8 mouse cellular contexts compared by ENCODE assay signal in the genomic region with DNA sequence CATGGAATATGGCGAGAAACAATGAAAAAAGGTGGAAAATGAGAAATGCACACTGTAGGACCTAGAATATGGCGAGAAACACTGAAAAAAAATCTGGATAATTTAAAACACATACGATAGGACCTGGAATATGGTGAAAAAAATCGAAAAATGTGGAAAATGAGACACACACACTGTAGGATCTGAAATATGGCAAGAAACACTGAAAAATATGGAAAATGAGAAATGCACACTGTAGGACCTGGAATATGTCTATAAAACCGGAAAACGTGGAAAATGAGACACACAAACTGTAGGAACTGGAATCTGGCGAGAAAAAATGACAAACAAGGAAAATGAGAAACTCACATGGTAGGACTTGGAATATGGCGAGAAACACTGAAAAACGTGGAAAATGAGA.
DNase-seq lines count a peak whose midpoint lies in the region; ATAC-seq and TF ChIP-seq lines count a peak whose summit lies in the region.

No protein-coding gene starts in this region.

- no peak overlapping the region for H3K27ac ChIP-seq in lung, postnatal 0 days (ENCODE audit: low read length)
- no peak overlapping the region for H3K27ac ChIP-seq in intestine, postnatal 0 days (ENCODE audit: low read depth, low read length)
- H3K27ac ChIP-seq in stomach, embryonic 14.5 days (ENCODE audit: low read length), result no peak overlapping the region

- peaks cover 20% of the 10 kb centered on the region for H3K9me3 ChIP-seq in lung, postnatal 0 days (ENCODE audit: low read length)
- H3K9me3 ChIP-seq in intestine, postnatal 0 days (ENCODE audit: control insufficient read depth), result peaks cover 24% of the 10 kb centered on the region
- peaks cover 23% of the 10 kb centered on the region for H3K9me3 ChIP-seq in stomach, embryonic 14.5 days (ENCODE audit: control insufficient read depth, low read depth, low read length)

- TF ChIP-seq EP300 in lung, postnatal 0 days (IDR thresholded peaks at IDR 0.05), result no peak

- TF ChIP-seq CTCF in lung, postnatal 0 days (IDR thresholded peaks at IDR 0.05), result no peak
- TF ChIP-seq CTCF in intestine, postnatal 0 days (IDR thresholded peaks at IDR 0.05; ENCODE audit: low read depth), result no peak

- no peaks in the 10 kb centered on the region for H3K27me3 ChIP-seq in lung, postnatal 0 days (replicated peaks; ENCODE audit: insufficient read depth, low read length)
- H3K27me3 ChIP-seq in intestine, postnatal 0 days (replicated peaks; ENCODE audit: control insufficient read depth, insufficient read depth, low read length), result no peaks in the 10 kb centered on the region
- no peaks in the 10 kb centered on the region for H3K27me3 ChIP-seq in stomach, embryonic 14.5 days (ENCODE audit: control insufficient read depth, insufficient read depth, low read length)

- H3K4me1 ChIP-seq in lung, postnatal 0 days (ENCODE audit: insufficient read depth, low read depth, low read length), result no peaks in the 10 kb centered on the region
- no peaks in the 10 kb centered on the region for H3K4me1 ChIP-seq in intestine, postnatal 0 days (replicated peaks; ENCODE audit: control insufficient read depth, insufficient read depth, low read length)
- no peaks in the 10 kb centered on the region for H3K4me1 ChIP-seq in stomach, embryonic 14.5 days (ENCODE audit: control insufficient read depth, insufficient read depth, low read length)

- peak; percentile 52; the same call in 1 of the 2 replicates for ATAC-seq in lung, postnatal 0 days
- peak; percentile 51 for ATAC-seq in intestine, postnatal 0 days
- ATAC-seq in stomach, embryonic 14.5 days (ENCODE audit: insufficient number of reproducible peaks, insufficient read depth, low FRiP score, low read depth), result peak; percentile 77; the same call in 1 of the 2 replicates

- 73% methylated on average over 9 of the region's 9 CpGs for WGBS in lung, postnatal 0 days
- 77% methylated on average over 9 of the region's 9 CpGs for WGBS in intestine, postnatal 0 days
- 80% methylated on average over 9 of the region's 9 CpGs for WGBS in stomach, embryonic 14.5 days

- no peak overlapping the region for H3K4me2 ChIP-seq in lung, postnatal 0 days (replicated peaks; ENCODE audit: low read depth, low read length)
- H3K4me2 ChIP-seq in intestine, postnatal 0 days (replicated peaks; ENCODE audit: low read depth), result no peak overlapping the region
- H3K4me2 ChIP-seq in stomach, embryonic 14.5 days (replicated peaks; ENCODE audit: low read depth, low read length), result no peak overlapping the region

- H3K36me3 ChIP-seq in lung, postnatal 0 days (ENCODE audit: insufficient read depth, low read length), result no peaks in the 10 kb centered on the region
- H3K36me3 ChIP-seq in intestine, postnatal 0 days (ENCODE audit: control insufficient read depth, insufficient read depth), result no peaks in the 10 kb centered on the region
- H3K36me3 ChIP-seq in stomach, embryonic 14.5 days (ENCODE audit: control insufficient read depth, insufficient read depth, low read length), result no peaks in the 10 kb centered on the region

- H3K9ac ChIP-seq in lung, postnatal 0 days (replicated peaks; ENCODE audit: low read depth), result no peak overlapping the region
- no peak overlapping the region for H3K9ac ChIP-seq in intestine, postnatal 0 days (ENCODE audit: low read depth, low read length)
- no peak overlapping the region for H3K9ac ChIP-seq in stomach, embryonic 14.5 days (replicated peaks; ENCODE audit: low read depth, low read length)

- peak; percentile 2 for DNase-seq in embryo, embryonic 10 days (ENCODE audit: low spot score)
- DNase-seq in embryo, embryonic 11 days, result no peak
- no peak for DNase-seq in lung, postnatal 0 days (ENCODE audit: low spot score)
- no peak for DNase-seq in lung, postnatal 10 days
- no peak for DNase-seq in kidney, postnatal 4 days
- DNase-seq in gastrocnemius, postnatal 4 days (ENCODE audit: low spot score in 2 of 2), result no peak

- no peak overlapping the region for H3K4me3 ChIP-seq in lung, postnatal 0 days (ENCODE audit: low read depth, low read length)
- no peak overlapping the region for H3K4me3 ChIP-seq in intestine, postnatal 0 days (ENCODE audit: low read depth, low read length)
- no peak overlapping the region for H3K4me3 ChIP-seq in stomach, embryonic 14.5 days (ENCODE audit: low read depth, low read length)
